Mouse (Mus musculus): ENCODE results near the gene Auts2. TPM values are rescaled to one million over a fixed set of nuclear protein-coding genes. Genes with fewer than 3 reads are reported as not detected.

The Auts2 gene
- polyA plus RNA-seq, 1 experiment from 2014 or later, result 57.8 TPM

DNA sequence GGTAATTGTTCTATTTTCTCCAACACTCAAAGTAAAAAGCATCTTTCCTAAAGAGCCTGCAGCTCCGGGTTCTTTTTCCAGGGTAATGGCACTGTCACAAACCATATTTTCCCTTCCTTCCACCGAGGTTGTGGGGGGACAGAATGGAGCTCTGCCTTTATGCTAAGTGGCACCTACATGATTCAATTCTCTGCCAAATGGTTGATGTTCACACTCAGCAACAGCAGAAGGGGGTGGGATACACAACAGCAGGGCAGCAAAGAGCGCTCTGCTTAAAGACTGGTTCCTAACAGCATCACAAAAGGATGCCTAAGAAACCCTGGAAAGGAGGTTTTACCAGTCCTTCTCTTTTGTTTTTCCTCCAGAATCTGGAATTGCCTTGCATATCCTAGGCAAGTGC lies 759.9 kb downstream of the Auts2 start:
- H3K9me3 ChIP-seq (replicated peaks), result no peaks in the 10 kb centered on the region
- H3K36me3 ChIP-seq, result no peaks in the 10 kb centered on the region
- H3K4me3 ChIP-seq, result no peak overlapping the region
- no peak overlapping the region for H3K27ac ChIP-seq
- no peak for DNase-seq (ENCODE audit: low spot score)
- 65% methylated on average over 3 of the region's 3 CpGs for WGBS
- no peaks in the 10 kb centered on the region for H3K27me3 ChIP-seq (ENCODE audit: low read depth, poor library complexity, severe bottlenecking)
- peaks cover 6% of the 10 kb centered on the region; the same call in 1 of the 2 replicates for H3K4me1 ChIP-seq

DNA sequence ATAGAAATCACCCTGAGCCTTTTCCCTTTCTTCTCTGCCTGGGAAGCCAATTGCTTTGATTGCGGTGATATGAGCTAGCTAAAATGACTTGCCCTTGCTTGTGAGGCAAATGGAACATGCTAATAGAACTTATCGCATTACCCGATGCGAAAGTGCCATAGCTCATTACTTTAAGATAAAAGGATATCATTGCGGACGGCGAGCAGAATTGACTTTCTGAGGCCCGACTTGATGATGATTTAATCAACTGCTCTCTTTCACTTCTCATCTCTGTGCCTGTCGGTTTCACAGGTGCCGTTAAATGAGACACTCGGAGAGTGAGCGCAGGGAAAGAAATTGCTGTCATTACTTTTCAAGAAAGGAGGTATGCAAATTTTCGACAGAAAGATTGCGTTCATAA lies 762.1 kb downstream of the Auts2 start:
- H3K9me3 ChIP-seq (replicated peaks), result no peaks in the 10 kb centered on the region
- H3K4me3 ChIP-seq, result no peak overlapping the region
- H3K4me1 ChIP-seq, result peaks cover 19% of the 10 kb centered on the region
- H3K36me3 ChIP-seq, result no peaks in the 10 kb centered on the region
- no peaks in the 10 kb centered on the region for H3K27me3 ChIP-seq (ENCODE audit: low read depth, poor library complexity, severe bottlenecking)
- no peak overlapping the region for H3K27ac ChIP-seq
- no peak for DNase-seq (ENCODE audit: low spot score)
- WGBS, result 91% methylated on average over 14 of the region's 14 CpGs

DNA sequence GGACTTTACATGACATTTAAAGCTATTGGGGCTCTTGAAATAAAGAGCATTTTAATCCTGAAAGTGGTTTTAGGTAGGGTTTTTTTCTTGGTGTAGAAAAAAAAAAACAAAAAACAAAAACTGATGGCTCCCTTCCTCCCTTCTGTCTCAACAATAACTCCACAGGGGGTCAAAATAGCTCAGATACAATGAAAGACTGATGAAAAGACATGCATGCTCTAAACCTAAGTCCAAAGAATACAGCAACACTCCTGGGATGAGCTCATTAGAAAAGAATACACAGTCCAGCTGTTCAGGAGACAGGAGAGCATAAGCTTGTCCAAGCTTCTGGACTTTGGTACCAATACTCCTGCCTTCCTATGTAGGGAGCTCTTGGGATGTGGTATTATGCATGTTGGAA lies 764.0 kb downstream of the Auts2 start:
- H3K4me3 ChIP-seq, result no peak overlapping the region
- H3K4me1 ChIP-seq, result peaks cover 38% of the 10 kb centered on the region
- H3K9me3 ChIP-seq (replicated peaks), result no peaks in the 10 kb centered on the region
- H3K27me3 ChIP-seq (ENCODE audit: low read depth, poor library complexity, severe bottlenecking), result no peaks in the 10 kb centered on the region
- DNase-seq (ENCODE audit: low spot score), result no peak
- no peaks in the 10 kb centered on the region for H3K36me3 ChIP-seq
- H3K27ac ChIP-seq, result no peak overlapping the region

DNA sequence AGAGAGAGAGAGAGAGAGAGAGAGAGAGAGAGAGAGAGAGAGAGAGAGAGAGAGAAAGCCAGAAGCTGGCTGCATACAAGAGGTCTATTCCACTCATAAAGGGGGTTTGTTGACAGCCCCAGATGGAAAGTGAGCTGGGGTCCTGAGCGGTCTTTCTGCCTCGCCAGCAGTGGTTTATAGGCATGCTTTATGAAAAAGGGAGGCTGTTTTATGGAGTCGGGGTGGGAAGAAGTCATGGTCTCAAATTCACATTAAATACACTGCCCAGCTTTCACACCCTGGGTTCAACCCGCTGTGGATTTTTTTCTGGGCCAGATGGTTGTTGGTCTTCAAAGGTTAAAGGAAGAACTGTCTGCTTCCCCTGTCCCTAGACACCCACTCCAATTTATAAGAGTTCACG lies 767.5 kb downstream of the Auts2 start:
- Histone ChIP-seq H3K4me1 (peaks cover 33% of the 10 kb centered on the region), H3K36me3 (no peaks in the 10 kb centered on the region), H3K27me3 (ENCODE audit: low read depth, poor library complexity, severe bottlenecking) (peaks cover 2% of the 10 kb centered on the region; the same call in 1 of the 2 replicates), H3K9me3 (replicated peaks) (no peaks in the 10 kb centered on the region), H3K4me3 (peak overlapping the region; percentile 26; the same call in 1 of the 2 replicates), H3K27ac (peak overlapping the region; percentile 76)
- WGBS, result 31% methylated on average over 5 of the region's 5 CpGs
- DNase-seq (ENCODE audit: low spot score), result peak; percentile 56

DNA sequence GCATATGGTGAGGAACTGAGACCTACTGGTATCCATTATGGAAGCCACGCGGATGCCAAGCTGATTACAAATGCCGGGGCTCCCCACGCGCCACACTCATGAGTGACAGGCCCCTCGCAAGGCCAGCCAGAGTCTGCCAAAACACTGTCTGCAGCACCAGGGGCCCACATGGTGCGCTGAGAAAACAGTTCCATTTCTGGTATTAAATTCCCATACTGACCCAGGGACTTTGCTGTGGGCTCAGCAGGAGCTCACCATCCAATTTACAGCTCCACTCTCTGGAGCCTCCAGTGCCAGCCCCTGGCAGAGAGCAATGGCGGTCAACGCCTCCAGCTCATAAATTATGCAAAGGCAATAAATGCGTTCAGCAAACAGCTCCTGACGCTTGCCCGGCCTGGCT lies 767.9 kb downstream of the Auts2 start:
- H3K4me1 ChIP-seq, result peaks cover 33% of the 10 kb centered on the region
- peak overlapping the region; percentile 26 for H3K4me3 ChIP-seq
- WGBS, result 29% methylated on average over 12 of the region's 12 CpGs

DNA sequence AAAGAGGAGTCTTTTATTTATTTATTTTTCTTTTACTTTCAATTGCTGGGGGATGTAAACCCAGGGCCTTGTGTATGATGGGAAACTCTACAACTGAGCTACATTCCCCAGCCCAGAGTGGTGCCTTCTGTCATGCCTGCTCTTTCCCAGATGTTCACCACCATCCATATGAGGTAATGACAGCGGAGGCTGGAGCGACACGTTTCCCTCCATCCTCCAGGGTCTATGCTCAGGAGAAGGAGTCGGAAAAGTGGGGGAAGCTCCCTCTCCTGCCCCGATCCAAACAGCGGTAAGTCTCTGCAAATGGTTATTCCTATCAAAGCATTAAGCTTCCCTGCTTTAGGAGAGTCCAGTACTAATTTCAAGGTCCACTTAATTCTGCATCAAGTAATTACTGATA lies 768.4 kb downstream of the Auts2 start:
- H3K27ac ChIP-seq, result peak overlapping the region; percentile 76

More for the DNA sequence above, 767.9 kb downstream of the Auts2 start:
- Histone ChIP-seq H3K27ac (peak overlapping the region; percentile 76), H3K9me3 (replicated peaks) (no peaks in the 10 kb centered on the region), H3K36me3 (no peaks in the 10 kb centered on the region), H3K27me3 (ENCODE audit: low read depth, poor library complexity, severe bottlenecking) (peaks cover 4% of the 10 kb centered on the region; the same call in 1 of the 2 replicates)
- DNase-seq (ENCODE audit: low spot score), result peak; percentile 70

DNA sequence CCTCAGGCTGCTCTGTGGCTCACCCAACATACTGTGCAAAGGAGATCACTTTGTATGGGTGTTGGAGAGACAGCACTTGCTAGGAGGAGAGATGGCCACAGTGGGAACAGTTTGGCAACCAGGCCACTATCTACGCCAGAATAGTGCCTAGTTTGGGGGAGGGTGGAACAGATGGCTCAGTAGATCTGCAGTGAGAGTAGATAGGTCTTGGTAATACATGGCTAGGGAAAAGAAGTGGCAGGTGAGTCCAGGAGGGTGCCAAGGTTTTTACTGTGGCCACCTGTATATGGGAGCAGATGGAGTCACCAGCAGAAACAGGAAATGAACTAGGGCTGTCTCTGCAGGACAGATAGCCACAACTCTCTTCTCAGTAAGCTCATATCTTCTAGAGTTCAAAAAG lies 770.5 kb downstream of the Auts2 start:
- Histone ChIP-seq H3K27ac (no peak overlapping the region), H3K9me3 (replicated peaks) (no peaks in the 10 kb centered on the region), H3K4me3 (no peak overlapping the region), H3K4me1 (peaks cover 48% of the 10 kb centered on the region), H3K27me3 (ENCODE audit: low read depth, poor library complexity, severe bottlenecking) (peaks cover 18% of the 10 kb centered on the region), H3K36me3 (no peaks in the 10 kb centered on the region)
- no peak for DNase-seq (ENCODE audit: low spot score)
- WGBS, result 90% methylated on average over 1 of the region's 1 CpGs

More for the DNA sequence above, 768.4 kb downstream of the Auts2 start:
- Histone ChIP-seq H3K27me3 (ENCODE audit: low read depth, poor library complexity, severe bottlenecking) (peaks cover 4% of the 10 kb centered on the region; the same call in 1 of the 2 replicates), H3K9me3 (replicated peaks) (no peaks in the 10 kb centered on the region), H3K4me1 (peaks cover 36% of the 10 kb centered on the region), H3K4me3 (peak overlapping the region; percentile 26; the same call in 1 of the 2 replicates), H3K36me3 (no peaks in the 10 kb centered on the region)
- no peak for DNase-seq (ENCODE audit: low spot score)
- WGBS, result 65% methylated on average over 6 of the region's 6 CpGs

DNA sequence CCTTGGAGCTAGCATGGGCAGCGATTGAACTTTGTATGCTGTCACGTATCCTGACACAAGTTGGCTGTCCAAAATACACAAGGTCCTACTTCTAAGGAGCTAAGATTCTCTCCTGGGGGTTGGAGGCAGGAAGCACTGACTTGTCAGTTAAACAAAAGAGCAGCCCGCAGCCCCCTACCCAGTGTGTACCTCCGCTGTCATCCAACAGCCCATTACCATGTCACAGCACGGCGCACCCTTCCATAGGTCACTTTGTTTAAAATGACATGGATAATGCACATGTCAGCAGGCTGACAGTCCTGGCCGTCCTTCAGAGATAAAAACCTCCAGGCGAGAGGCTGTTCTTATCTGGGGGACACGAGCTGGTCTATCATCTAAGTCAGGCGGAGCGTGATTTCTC lies 773.9 kb downstream of the Auts2 start:
- Histone ChIP-seq H3K36me3 (no peaks in the 10 kb centered on the region), H3K4me1 (peaks cover 17% of the 10 kb centered on the region), H3K27me3 (ENCODE audit: low read depth, poor library complexity, severe bottlenecking) (peaks cover 33% of the 10 kb centered on the region), H3K9me3 (replicated peaks) (no peaks in the 10 kb centered on the region), H3K4me3 (no peak overlapping the region), H3K27ac (no peak overlapping the region)
- 70% methylated on average over 11 of the region's 11 CpGs for WGBS
- DNase-seq (ENCODE audit: low spot score), result no peak

DNA sequence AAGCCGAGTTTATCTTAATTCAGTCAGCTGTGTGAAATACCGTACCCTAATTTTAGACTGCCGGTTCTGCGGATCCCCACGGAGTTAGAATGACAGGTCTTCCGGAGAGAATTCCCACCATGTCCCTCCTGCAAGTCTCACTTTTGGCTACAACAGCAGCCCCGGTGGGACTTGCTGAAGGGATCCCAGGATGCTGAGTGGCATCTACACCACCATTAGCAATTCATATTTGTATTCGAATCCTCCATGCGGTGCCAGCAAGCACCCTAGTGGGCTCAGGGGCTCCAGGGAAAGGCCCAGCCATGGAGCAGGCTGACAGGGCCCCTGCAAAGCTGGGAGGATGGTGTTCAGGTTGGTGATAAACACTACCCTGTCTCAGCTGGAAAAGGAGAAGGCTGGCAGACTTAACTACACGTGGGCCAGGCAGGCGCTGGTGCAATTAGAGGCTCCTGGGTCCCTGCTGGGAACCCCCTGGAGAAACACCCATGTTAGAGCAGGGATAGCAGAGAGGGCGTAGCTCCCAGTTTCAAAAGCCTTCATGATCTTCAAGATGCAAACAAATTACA lies 775.4 kb downstream of the Auts2 start:
- Histone ChIP-seq H3K36me3 (no peaks in the 10 kb centered on the region), H3K9me3 (replicated peaks) (no peaks in the 10 kb centered on the region), H3K27ac (no peak overlapping the region), H3K4me1 (peaks cover 15% of the 10 kb centered on the region; the same call in 1 of the 2 replicates), H3K27me3 (ENCODE audit: low read depth, poor library complexity, severe bottlenecking) (peaks cover 33% of the 10 kb centered on the region), H3K4me3 (no peak overlapping the region)
- DNase-seq (ENCODE audit: low spot score), result no peak
- 69% methylated on average over 12 of the region's 12 CpGs for WGBS

DNA sequence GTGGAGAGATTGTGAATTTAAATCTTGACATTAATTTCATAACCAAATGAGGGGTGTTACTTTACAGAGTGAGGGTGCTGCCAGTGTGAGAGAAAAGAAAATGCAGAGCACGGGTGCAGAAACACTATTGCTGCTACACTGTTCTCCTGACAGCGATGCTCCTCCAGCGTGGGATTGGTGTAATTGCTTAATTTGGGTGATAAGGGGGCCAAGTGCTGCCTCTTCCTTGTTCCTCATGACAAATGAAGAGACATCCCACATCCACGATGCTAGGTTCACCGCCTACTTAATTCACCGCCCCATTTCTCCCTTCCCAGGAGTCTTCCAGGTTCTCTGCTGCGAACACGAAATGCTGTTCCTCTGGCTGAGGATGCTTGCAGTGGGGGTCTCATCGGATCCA lies 776.0 kb downstream of the Auts2 start:
- WGBS, result 75% methylated on average over 9 of the region's 9 CpGs
- Histone ChIP-seq H3K4me3 (no peak overlapping the region), H3K9me3 (replicated peaks) (no peaks in the 10 kb centered on the region), H3K27ac (no peak overlapping the region), H3K4me1 (peaks cover 15% of the 10 kb centered on the region; the same call in 1 of the 2 replicates), H3K27me3 (ENCODE audit: low read depth, poor library complexity, severe bottlenecking) (peaks cover 33% of the 10 kb centered on the region), H3K36me3 (no peaks in the 10 kb centered on the region)
- no peak for DNase-seq (ENCODE audit: low spot score)

DNA sequence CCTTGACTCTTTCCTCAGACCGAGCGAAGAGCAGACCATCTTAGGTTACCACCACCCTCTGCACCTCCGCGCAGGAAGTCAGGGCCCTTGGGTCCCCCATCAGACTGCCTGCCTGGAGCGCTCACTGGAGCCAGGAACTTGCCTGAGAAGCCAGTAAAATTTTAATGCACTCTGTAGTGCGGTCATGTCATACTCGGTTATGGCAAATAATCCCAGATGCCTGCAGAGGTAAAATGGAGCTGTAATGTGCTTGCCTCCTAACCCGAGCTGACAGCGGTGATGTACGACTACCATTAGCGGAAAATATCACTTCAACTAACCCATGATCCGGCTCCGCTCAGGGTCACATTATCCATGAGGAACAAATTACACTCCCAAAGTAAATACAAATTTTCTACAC lies 783.7 kb downstream of the Auts2 start:
- Histone ChIP-seq H3K27me3 (ENCODE audit: low read depth, poor library complexity, severe bottlenecking) (peaks cover 5% of the 10 kb centered on the region; the same call in 1 of the 2 replicates), H3K9me3 (replicated peaks) (no peaks in the 10 kb centered on the region), H3K36me3 (no peaks in the 10 kb centered on the region), H3K4me3 (no peak overlapping the region), H3K4me1 (peaks cover 12% of the 10 kb centered on the region), H3K27ac (no peak overlapping the region)
- 75% methylated on average over 13 of the region's 13 CpGs for WGBS
- no peak for DNase-seq (ENCODE audit: low spot score)

DNA sequence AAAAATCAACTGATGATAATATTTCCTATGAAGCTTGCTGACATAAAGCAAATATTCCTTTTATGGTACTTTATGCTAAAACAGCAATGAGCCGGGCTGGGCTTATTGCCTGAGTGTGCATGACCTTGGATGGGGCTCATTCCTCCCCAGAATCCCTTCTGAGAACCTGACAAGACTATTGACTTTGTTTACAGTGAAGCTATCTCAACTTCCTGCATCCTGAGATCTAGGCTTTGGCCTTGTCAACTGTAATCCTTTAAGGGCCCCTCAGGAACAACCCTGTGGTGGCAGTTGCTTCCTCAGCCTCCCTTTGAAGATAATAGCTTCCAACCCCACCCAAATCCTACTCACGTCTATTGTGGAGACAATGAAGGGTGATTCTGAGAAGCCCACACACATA lies 792.8 kb downstream of the Auts2 start:
- Histone ChIP-seq H3K4me1 (0 out of 2 replicates have a peak, but pooled peaks cover 3% of the 10 kb centered on the region), H3K36me3 (no peaks in the 10 kb centered on the region), H3K27ac (no peak overlapping the region), H3K4me3 (no peak overlapping the region), H3K9me3 (replicated peaks) (no peaks in the 10 kb centered on the region), H3K27me3 (ENCODE audit: low read depth, poor library complexity, severe bottlenecking) (peaks cover 8% of the 10 kb centered on the region; the same call in 1 of the 2 replicates)
- WGBS, result 60% methylated on average over 2 of the region's 2 CpGs
- DNase-seq (ENCODE audit: low spot score), result no peak

DNA sequence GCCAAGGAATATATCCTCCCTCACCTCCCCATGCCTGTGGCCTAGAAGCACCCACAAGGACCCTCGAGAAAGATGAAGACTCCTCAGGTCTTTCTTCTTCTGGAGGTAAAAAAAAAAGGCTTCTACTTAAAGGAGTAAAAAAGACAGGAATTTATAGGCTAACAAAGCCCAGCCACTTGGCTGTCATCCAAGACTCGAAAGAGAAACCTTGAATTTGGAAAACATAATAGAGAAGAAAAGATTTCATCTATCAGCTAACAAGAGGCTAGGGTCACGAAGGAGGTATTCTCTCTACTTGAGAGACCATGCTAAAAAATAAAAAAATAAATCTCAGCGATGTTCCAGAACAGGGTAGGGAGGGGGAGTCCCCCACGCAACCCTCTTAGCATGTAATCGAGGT lies 793.9 kb downstream of the Auts2 start:
- Histone ChIP-seq H3K4me3 (no peak overlapping the region), H3K9me3 (replicated peaks) (no peaks in the 10 kb centered on the region), H3K4me1 (0 out of 2 replicates have a peak, but pooled peaks cover 3% of the 10 kb centered on the region), H3K27ac (no peak overlapping the region), H3K27me3 (ENCODE audit: low read depth, poor library complexity, severe bottlenecking) (0 out of 2 replicates have a peak, but pooled peaks cover 6% of the 10 kb centered on the region), H3K36me3 (no peaks in the 10 kb centered on the region)
- 80% methylated on average over 6 of the region's 6 CpGs for WGBS
- no peak for DNase-seq (ENCODE audit: low spot score)

DNA sequence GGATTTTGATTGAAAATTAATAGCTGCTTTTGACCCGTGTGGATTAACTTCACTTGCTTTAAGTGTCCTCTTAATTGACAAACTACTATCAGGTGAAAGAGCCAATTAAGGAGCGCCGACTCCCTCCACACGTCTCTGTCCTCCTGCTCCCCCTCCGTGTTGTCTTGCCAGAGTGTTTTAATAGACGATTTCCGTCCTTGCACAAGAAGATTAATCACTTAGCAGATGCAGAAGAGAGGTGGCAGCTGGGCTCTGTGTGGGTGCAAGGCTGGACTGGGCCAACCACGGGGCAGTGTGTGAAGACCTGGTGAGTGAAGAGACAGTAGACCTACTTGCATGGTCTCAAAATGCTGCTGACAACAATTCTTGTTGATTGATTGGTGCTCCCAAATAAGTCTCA lies 800.1 kb downstream of the Auts2 start:
- H3K9me3 ChIP-seq (replicated peaks), result no peaks in the 10 kb centered on the region
- no peaks in the 10 kb centered on the region for H3K36me3 ChIP-seq
- no peak overlapping the region for H3K27ac ChIP-seq
- peaks cover 26% of the 10 kb centered on the region; the same call in 1 of the 2 replicates for H3K27me3 ChIP-seq (ENCODE audit: low read depth, poor library complexity, severe bottlenecking)
- WGBS, result 46% methylated on average over 8 of the region's 8 CpGs
- H3K4me3 ChIP-seq, result no peak overlapping the region
- peaks cover 30% of the 10 kb centered on the region for H3K4me1 ChIP-seq
- DNase-seq (ENCODE audit: low spot score), result no peak
